Mouse (Mus musculus) urinary bladder, postnatal 25 days (tissue): ENCODE results near the gene 4933415A04Rik.

Experiments used
- DNase-seq: peaks from one replicate; pipeline ENCODE4 v3.0.0; 2022; ENCODE audit warnings: low spot score

The 4933415A04Rik gene

DNA sequence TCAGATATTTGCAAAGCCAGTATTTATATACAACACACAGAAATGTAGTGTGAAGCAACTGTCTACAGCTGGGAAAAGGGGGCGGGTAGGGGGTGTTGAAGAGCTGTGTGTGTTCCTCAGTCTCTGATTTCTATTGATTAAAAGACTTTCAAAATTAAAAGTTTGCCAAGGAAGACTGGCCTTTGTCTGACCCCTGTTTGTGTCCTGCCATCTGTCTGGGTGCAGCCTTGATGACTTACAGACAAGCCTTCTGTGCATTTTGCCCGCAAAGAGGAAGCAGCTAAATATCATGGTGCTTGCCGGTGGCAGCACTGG, 11.8 kb upstream of the 4933415A04Rik start:
- no peak for DNase-seq

DNA sequence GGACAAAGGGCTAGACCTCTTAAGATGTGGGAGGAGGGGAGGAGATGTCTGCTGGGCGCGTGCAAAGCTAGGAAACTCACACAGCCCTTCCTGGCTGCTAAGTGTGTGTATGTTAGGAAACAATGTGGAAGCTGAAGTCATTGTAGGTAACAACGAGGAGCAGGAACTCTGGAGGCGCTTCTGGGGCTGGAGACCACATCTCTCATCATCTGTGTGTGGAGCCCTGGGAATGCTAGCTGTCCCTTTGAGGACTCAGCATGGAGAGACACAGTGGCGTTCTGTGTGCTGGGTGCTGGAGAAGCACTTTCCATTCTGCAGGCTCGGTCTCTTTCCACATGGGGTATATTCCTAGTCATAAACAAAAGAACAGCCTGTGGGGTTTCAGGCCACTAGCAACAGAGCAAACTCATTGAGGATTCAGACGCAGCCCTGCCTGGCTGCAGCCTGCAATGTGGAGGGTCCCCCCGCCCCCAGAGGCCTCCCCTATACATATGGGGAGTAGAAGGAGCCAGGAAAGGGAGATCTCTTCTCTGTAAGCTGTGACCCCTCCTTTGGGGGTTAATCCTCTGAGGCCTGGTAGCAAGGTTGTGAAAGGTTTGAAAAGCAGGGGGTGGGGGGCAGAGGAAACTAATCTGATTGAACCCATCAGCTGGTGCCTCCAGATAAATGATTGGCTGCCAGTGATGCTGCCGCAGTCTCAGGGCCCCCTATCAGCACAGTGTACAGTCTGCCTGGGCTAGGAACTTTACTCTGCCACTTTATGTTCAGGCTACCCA, 11.3 kb upstream of the 4933415A04Rik start:
- no peak for DNase-seq

DNA sequence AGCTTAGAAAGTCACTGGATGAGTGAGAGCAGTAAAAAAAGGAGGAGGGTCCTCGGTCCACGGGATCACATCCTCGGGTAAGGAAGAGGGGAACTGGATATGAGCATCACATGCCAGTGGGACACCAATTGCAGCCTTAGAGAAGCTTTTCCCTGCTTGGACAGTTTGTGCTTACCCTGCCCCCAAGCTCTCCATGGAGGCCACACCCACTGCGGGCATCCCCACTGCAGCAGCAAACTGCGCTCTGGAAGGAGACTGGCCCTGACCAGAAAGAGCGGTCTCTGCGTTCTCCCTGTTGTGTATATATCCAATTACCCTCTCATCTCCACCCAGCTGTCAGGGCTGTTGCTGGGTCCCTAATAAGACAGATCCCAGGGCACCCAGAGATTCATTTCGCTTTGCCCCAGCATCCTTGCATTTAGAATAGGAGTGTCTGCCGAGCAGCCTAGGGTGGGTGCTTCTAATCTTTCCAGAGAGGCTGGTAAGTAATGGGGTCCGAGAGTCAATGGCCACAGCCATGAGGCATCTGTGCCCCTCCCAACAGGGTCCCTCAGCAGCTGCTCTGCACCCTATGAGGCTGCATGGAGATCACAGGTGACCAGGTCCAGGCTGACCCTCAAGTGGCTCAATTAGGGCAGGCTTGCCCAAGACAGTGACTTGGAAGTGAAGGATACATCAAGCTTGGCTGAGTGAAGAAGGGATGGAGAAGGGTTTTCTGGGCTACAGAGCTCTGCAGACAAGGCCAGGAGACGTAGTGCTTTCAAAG, 8.9 kb upstream of the 4933415A04Rik start:
- no peak for DNase-seq

DNA sequence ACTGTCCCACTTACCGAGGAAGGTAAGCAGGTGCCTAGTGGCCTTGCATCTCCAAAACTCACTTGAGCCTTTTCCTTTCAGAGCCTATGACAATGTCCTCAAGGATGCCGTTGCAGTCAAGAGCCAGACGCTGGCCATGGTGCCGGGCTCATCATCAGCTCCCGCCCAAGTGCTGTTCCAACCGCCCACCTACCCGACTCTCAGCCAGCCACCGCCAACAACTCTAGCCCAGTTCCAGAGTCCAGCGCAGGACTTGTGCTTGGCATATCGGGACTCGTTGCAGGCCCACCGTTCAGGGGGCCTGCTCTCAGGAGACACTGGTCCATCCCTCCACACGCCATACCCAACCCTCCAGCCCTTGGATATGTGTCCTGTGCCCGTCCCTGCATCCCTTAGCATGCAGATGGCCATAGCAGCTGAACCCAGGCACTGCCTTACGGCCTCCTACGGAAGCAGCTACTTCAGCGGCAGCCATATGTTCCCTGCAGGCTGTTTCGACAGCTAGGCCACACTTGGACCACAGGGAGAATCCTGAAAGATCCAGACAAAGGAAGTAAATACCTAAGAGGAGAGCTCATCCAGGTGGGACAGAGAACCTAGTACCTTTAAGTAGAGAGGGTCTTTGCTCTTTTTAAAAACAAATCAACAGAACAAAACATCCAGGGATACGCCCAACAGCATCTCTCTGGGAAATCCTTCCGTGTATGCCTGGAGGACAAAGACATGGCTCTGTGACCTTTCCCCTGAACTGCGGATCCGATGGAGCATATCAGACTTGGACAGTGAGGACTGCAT, 1.4 kb upstream of the 4933415A04Rik start:
- no peak for DNase-seq

DNA sequence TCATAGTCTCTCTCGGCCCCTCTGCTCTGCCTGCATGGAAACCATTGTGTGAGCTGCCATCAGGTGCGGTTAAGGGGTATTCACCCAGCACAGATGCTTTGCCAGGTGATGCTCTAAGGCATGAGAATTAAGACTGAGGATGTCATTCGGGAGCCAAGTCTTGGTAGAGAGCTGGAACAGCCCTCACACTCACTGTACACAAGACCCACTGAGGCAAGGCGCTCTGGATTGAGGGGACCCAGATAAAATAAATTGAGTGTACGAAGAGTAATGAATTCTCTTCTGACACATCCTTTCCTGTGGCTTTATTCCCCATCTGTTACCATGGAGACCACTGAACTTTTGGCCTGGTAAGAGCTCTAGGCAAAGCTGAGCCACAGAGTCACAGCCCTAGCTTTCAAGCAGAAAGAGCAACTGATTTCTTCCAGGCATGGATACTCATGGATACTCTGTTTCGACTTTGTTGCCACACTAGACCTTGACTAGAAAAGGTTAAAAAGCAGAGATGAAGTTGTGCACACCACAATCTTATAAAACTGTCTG, 2.8 kb downstream of the 4933415A04Rik start:
- DNase-seq, result no peak

DNA sequence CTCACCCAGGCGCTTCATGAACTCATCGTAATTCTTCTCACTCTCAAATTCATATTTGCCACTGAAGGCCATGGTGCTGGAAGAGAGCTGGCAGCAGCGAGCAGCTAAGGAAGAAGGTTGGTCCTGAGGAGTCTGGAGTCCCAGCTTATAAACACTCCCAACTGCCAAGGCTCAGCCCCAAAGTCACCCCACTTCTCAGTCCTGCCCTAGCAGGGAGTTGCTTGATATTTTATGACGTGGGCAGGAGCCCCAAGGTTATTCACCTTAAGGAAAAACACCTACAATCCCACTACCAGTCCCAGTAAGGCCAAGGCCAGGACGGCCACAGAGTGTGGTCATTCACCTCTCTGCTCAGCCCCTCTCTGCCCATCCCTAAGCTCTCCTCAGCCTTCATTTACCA, 14.6 kb downstream of the 4933415A04Rik start, which contains the start of gene Fabp6:
Fabp6 (minus strand) TSS at position 101 of the 400 bp plus-strand sequence.
- no peak for DNase-seq

DNA sequence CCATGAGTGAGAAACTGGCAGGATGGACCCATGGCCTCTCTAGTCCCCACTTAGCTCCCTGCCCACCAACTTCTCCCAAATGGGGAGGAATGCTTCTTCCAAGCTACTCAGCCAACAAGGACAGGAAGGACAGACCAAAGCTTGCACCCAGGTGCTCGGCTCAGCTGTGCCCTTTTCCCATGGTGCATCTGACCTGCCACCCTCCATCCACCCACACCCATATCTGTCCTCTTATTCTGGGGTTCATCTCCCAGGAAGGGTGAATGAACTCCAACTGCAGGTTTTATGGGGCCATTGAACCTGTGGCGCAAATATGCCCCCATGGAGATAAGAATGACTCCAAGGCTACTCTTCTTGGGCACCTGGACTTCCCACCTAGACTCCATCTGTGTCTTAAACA, 17.4 kb downstream of the 4933415A04Rik start:
- DNase-seq, result no peak

DNA sequence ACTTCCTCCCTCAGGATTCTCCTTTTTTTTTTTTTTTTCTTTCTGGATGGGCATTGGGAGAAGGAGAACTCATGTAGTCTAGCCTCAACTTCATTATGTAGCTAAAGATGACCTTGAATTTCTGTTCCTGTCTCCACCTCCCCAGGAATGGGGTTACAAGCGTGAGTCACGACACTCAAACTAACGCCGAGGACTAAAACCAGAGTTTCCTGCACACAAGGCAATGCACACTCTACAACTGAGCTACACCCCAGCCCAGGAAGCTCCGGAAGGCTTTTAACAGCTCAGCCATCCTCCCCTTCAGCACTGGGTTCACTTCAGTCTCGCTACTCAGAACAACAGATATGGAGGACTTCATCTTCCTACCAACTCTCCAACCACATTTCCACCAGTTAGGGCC, 18.1 kb downstream of the 4933415A04Rik start:
- DNase-seq, result no peak

DNA sequence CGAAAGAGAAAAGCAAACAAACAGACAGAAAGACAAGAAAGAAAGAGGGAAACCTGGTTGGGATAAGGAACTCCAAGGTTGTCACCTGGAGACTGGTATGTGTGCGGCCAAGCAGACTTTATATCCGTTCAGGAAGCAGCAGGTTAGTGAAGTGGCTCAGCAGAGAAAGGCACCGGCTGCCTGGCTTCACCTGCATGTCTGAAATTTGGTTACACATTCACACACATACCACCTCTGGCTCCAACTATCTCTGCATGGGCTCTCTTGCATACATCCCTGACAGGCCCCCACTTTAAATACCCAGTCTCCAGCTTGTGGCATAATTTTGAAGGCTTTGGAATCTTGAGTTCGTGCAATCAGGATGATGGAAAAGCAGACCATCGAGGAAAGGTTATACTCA, 19.0 kb downstream of the 4933415A04Rik start:
- DNase-seq, result no peak

DNA sequence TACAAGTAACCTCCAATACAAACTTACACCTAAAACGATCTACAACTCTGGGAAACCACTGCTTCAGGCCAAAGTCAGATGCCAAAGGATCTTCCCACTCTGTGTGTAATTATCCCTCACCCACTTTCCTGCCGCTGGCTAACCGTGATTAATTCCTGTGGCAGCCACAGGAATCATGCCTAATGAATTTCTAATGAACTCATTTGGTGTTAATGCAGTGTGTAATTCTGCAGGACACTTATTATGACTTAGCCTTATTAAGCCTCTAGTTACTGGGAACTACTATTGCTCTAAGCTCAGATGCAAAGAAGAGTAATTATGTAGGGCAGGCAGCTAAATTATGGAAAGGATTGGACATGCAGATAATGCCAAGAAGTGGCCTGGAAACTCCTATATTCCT, 21.6 kb downstream of the 4933415A04Rik start:
- DNase-seq, result no peak

DNA sequence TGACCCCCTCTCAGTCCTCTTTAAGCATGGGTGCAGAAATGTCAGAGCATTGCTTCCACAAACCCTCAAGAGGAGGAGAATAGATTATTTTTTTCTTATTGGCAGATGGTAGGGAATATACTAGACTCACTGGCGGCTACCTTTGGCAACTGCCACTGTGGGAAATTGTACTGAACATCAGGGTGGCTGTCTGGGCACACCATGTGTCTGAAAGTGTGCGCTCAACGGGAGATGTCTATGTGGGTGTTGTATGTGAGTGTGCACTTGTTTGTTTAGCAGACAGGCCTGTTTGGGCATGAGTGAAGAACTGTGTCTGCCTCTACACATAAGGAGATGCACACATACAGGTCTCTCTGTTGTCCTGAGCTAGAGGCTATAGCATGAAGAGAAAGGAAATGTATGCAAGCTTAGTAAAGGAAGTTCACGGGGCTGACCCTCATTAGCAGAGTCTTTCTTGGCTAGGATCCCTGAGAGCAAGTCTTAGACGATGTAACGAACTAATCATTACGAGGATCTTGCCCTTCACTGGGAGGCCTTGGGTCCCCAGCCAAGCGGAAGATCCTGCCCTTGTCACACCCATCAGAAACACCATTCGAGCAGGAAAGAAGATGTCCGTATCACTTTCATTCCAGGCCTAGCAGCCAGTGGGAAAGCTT, 23.3 kb downstream of the 4933415A04Rik start:
- DNase-seq, result no peak

DNA sequence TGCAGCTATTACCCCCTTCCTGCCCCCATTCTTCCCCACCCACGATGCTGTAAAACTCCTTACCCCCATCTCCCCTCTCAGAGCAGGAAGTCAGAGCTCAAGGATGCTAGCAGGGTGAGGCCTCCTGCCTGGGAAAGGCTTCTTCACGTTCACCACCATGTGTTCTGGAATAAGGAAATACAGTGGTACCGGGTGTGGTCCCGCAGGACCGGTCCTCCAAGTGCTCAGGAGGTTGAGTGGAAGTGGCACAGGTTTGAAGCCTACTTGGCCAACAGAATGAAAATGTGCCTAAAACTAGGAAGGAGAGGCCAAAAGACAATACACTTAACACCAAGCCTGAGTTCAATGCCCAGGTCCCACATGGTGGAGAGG, 23.8 kb downstream of the 4933415A04Rik start:
- peak; percentile 9 for DNase-seq

DNA sequence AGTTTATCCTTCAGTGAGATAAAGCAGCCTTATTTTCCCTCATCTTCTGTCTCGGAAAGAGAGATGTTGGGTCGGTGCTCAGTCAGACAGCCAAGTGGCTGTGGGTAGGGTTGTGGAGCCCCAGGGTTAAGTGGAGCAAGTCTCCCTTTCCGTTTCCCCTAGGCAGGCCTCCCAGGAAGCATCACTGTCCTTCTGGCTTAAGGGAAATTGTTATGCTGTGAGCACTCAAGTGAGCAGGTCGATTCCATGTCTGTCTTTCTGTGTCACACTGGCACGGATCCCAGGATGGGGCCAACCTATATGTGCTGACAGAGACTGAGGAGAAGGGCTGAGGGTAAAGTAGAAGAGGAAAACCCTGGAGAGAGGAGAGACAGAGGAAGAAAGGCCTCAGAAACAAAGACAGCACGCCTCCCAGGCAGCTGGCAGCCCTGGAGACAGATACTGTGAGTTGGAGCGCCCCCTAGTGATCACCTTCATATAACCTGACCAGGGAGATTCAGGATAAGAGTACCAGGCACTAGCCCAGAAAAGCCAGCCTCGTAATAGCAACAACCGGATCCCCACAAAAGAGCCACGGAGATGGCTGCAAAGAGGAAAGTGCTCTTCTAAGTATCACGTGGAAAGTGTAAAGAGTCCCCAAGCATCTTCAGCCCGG, 26.1 kb downstream of the 4933415A04Rik start:
- DNase-seq, result peak; percentile 80

DNA sequence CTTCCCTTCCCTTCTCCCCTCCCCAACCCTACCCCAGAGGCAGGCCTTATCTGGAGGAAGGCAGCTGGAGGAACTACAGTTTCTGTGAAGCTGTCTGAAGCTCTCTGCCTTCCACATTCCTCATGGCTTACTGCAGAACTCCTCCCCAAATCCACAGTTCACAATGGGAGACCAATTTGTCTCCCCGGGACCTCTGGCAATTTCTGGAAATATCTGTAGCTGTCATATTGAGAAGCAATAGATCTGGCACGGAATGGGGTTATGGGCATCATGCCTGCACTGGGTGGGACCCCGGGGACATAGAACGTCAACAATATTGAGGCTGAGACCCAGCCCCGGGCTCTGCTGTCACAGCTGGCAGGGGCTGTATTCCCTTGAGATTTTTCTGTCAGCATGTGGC, 31.1 kb downstream of the 4933415A04Rik start:
- DNase-seq, result peak; percentile 16

DNA sequence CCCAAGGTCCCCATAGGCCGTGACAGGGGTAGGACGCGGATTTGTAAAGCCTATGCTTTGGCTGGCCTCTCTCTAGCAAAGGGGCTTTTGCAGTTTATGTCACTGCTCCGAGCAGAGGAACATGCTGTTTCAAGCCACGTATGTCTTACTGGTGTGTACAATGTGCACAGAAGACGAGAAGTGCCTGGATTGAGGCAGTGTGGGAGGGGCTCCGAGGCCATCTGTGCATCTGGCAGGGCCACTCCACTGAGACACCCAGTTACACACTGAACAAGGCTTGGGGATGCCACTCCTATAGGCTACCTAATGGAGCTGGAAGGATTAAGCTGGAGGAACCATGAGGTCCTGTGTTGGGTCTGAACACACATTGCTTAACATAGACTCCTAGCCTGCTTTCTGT, 31.6 kb downstream of the 4933415A04Rik start:
- no peak for DNase-seq

DNA sequence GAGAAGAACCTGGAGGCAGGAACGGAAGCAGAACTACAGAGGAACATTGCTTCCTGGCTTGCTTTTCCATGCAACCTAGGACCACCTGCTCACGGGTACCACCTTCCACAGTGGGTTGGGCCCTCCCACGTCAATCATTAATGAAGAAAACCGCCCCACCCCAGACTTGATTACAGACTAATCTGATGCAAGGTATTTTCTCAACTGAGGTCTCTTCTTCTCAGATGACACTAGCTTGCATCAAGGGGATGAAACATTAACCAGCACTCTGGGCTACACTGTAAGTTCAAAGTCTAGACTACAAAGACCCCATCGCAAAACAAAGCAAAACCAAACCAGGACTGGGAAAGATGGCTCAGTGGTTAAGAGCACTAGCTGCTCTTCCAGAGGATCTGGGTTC, 34.9 kb downstream of the 4933415A04Rik start:
- no peak for DNase-seq

DNA sequence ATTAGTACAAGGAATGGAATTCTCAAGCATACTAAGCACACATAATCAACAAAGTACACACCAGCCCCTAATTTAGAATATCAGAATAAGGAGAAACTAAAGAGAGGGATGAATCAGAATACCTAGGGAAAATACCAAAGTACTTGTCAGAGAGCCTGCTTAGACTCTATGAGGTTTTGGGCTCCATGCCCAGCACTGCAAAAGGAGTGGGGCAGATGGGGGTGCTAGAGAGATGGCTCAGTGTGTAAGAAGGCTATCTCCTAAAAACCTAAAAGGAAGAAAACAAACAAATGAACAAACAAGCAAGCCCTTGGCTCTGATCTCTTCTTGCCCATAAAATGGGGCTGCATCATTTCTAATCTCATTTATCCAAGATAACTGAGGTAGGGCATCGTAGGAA, 37.5 kb downstream of the 4933415A04Rik start:
- DNase-seq, result no peak

DNA sequence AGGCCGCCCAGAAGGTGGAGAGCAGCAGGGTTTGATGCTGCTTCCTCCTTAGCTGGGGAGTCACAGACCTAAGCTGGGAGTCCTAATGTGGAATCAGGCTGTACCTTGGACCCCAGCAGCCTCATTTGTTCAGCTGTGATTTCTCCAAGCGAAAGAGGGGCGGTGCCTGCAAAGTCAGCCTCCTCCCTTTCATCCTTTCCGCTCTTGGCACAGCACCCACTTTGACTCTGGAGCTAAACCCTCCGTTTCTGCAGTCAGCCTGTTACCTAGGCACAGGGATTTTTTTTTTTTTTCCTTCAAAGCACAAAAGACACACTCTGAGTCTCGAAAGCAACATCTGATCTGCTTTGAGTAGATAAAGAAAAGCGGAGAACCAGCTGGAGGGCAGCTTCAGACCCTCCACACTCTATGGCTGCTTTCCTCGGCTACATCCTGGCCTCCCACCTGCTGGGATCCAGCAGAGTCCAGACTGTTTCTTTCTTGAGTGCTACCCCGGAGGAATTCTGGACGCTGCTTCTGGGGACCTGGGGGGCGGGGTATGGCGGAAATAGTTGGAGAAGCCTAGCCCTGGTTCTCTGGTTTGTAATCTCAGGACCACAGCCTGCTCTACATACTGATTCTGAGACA, 39.6 kb downstream of the 4933415A04Rik start:
- DNase-seq, result peak; percentile 32

DNA sequence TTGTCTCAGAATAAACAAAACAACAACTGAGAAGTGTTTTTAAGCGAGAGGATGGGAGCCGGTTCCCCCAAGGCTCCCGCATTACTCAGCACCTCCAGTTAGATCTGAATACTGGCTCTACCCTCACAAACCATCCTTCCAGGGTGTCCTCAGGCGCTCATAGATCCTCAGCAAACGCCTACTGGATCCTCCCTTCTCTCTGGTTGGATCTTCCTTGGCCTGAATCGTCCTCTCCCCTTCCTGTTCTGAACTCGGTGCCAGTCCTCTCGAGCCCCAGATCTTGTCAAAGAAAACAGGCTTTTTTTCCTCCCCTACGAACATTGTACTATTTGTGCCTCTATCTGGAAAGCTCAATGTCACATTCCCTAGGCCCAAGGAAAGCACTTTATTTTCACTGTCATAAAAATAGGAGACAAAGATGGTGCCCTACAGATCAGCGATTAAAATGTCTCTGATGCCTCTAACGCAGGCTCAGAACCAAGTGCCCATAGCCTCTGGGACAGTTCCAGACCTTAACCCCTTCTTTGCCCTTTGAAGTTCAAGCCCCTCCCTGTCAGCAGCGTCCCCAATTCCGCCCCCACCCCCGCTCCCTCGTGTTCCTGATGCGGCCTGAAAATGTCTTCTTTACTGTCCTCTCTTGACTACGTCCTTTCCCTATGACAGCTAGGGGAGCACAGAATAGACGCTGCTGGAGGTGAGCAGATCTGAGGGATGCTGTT, 40.2 kb downstream of the 4933415A04Rik start:
- no peak for DNase-seq

DNA sequence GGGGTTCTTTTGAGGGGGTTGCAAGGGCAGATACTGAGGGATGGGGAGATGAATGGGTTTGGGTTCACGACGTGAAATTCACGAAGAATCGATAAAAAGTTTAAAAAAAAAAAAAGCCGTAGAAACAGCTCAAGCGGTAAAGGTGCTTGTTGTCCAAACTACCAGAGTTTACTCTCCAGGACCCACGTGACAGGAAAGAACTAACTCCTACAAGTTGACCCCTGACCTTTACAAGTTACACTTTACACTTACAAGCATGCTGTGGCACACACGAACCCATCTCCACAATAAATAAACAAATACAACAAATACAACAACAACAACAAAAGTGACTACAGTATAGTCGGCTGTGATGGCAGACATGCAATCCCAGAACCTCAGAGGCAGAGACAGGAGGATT, 44.8 kb downstream of the 4933415A04Rik start:
- no peak for DNase-seq
